Mouse (Mus musculus): ENCODE results near the gene Celf1.

The Celf1 gene

GRCm38 (mm10) chr2:91060544-91061355 is 120.6 kb downstream of the Celf1 start:
- intact Hi-C loops (cut with DNase I) = loop anchor here (5.0 to 10.0 kb wide), 2 partner anchors 116 to 193 kb away; partner anchors contain the start of gene Celf1

- intact Hi-C loops (cut with DNase I) = loop anchor here (5.0 to 10.0 kb wide), 2 partner anchors 117 to 195 kb away; partner anchors contain the start of gene Celf1
Measured at GRCm38 (mm10) chr2:91061849-91062481, 121.8 kb downstream of the Celf1 start.

- intact Hi-C loops (cut with DNase I) = loop anchor here (5.0 to 10.0 kb wide), 2 partner anchors 118 to 196 kb away; partner anchors contain the start of gene Celf1
Measured at GRCm38 (mm10) chr2:91062779-91063606, 122.8 kb downstream of the Celf1 start.

- intact Hi-C loops (cut with DNase I) = loop anchor here (5.0 to 10.0 kb wide), 2 partner anchors 119 to 197 kb away; partner anchors contain the start of gene Celf1
Measured at GRCm38 (mm10) chr2:91064211-91064610, 124.0 kb downstream of the Celf1 start.

- intact Hi-C loops (cut with DNase I) = loop anchor here (10.0 kb wide), 1 partner anchor 121 kb away; the partner anchor contains the start of gene Celf1
Measured at GRCm38 (mm10) chr2:91065544-91065943, 125.4 kb downstream of the Celf1 start.

- intact Hi-C loops (cut with DNase I) = loop anchor here (10.0 kb wide), 1 partner anchor 122 kb away; the partner anchor contains the start of gene Celf1
Measured at GRCm38 (mm10) chr2:91066455-91066854, 126.3 kb downstream of the Celf1 start.

- intact Hi-C loops (cut with DNase I) = loop anchor here (10.0 kb wide), 1 partner anchor 124 kb away; the partner anchor contains the start of gene Celf1
Measured at GRCm38 (mm10) chr2:91068162-91068871, 128.1 kb downstream of the Celf1 start.

- intact Hi-C loops (cut with DNase I) = loop anchor here (10.0 kb wide), 1 partner anchor 124 kb away; the partner anchor contains the start of gene Celf1
Measured at GRCm38 (mm10) chr2:91068872-91069165, 128.6 kb downstream of the Celf1 start.

All from adrenal gland (tissue).